In the genomic region with DNA sequence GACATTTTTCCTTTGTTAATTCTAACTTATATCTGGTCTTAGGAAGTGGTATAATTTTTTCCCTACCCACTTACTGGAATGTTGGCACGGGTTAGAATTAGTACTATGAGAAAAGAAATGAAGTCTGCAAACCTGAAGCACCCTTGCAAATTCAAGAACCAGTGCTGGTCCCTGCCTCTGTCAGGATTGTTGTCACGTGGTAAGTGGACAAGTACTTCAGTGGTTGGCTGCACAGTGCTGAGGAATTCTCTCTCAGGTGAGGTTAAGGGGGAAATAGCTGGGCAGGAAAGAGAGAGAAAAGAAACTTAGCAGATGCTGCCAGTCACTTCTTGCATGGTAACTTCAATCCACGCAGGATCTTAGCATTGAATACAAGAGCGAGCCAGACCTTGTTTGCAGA, we compare ENCODE assay signal across 25 mouse cellular contexts. TPM values are rescaled to one million over a fixed set of nuclear protein-coding genes. Genes with fewer than 3 reads are reported as not detected.
DNase-seq lines count a peak whose midpoint lies in the region; ATAC-seq and TF ChIP-seq lines count a peak whose summit lies in the region.
"Had no signal": no experiment of that assay in that cellular context is flagged by ENCODE, and none has a peak within 500 bp of the region (broad histone marks: within the 10 kb centered on the region; RNA-seq: fewer than 3 reads in every experiment).

No protein-coding gene starts in this region.

- H3K4me1 ChIP-seq in lung, postnatal 0 days (ENCODE audit: insufficient read depth, low read depth, low read length) = no peaks in the 10 kb centered on the region
- H3K4me1 ChIP-seq in limb, embryonic 10.5 days = peaks cover 9% of the 10 kb centered on the region

- peak; percentile 13 to 45 for DNase-seq in lung, adult 18-20 months
- no peak for DNase-seq in lung, postnatal 4 days
- DNase-seq in lung, postnatal 0 days (ENCODE audit: low spot score) = peak; percentile 72
- DNase-seq in lung, postnatal 25 days (ENCODE audit: low spot score) = peak; percentile 62
- DNase-seq in limb, embryonic 10.5 days (ENCODE audit: low spot score) = no peak
- DNase-seq in cerebellum, postnatal 4 days (ENCODE audit: low spot score in 2 of 2) = no peak
- DNase-seq in ovary, postnatal 14 days (ENCODE audit: low spot score) = no peak
- DNase-seq: adrenal gland, adult 8-10 months; adrenal gland, postnatal 25 days; cerebellum, adult 11-12 months; cerebellum, adult 8-10 months; cerebellum, postnatal 10 days; cerebellum, postnatal 36 days; forebrain, postnatal 0 days; gastrocnemius, postnatal 25 days; heart, adult 18-20 months; heart, postnatal 10 days; heart, postnatal 36 days had no signal

- no peaks in the 10 kb centered on the region for H3K27me3 ChIP-seq in lung, postnatal 0 days (replicated peaks; ENCODE audit: insufficient read depth, low read length)
- H3K27me3 ChIP-seq in limb, embryonic 10.5 days (ENCODE audit: low read depth, poor library complexity, severe bottlenecking) = no peaks in the 10 kb centered on the region
- H3K27me3 ChIP-seq: heart, embryonic 12.5 days; heart, embryonic 15.5 days; hindbrain, embryonic 13.5 days had no signal

- H3K9ac ChIP-seq in lung, postnatal 0 days (replicated peaks; ENCODE audit: low read depth) = no peak overlapping the region
- H3K9ac ChIP-seq: forebrain, postnatal 0 days; heart, embryonic 12.5 days; heart, embryonic 15.5 days; hindbrain, embryonic 13.5 days had no signal

- no peak overlapping the region; the same call in 1 of the 2 replicates for H3K27ac ChIP-seq in lung, postnatal 0 days (ENCODE audit: low read length)
- H3K27ac ChIP-seq in limb, embryonic 10.5 days = no peak overlapping the region
- H3K27ac ChIP-seq: forebrain, embryonic 10.5 days; heart, embryonic 15.5 days; hindbrain, embryonic 10.5 days; hindbrain, embryonic 13.5 days had no signal

- TF ChIP-seq CTCF in lung, postnatal 0 days (IDR thresholded peaks at IDR 0.05) = no peak

- H3K4me2 ChIP-seq in lung, postnatal 0 days (replicated peaks; ENCODE audit: low read depth, low read length) = no peak overlapping the region
- H3K4me2 ChIP-seq: heart, embryonic 12.5 days; heart, embryonic 15.5 days; hindbrain, embryonic 13.5 days had no signal

- no peak overlapping the region for H3K4me3 ChIP-seq in lung, postnatal 0 days (ENCODE audit: low read depth, low read length)
- H3K4me3 ChIP-seq in limb, embryonic 10.5 days = no peak overlapping the region
- H3K4me3 ChIP-seq: forebrain, embryonic 10.5 days; heart, embryonic 12.5 days; heart, embryonic 15.5 days; hindbrain, embryonic 10.5 days; hindbrain, embryonic 13.5 days had no signal

- 45% methylated on average over 4 of the region's 4 CpGs for WGBS in lung, postnatal 0 days
- WGBS in limb, embryonic 10.5 days = 89% methylated on average over 4 of the region's 4 CpGs

- H3K36me3 ChIP-seq in lung, postnatal 0 days (ENCODE audit: insufficient read depth, low read length) = no peaks in the 10 kb centered on the region
- peaks cover 14% of the 10 kb centered on the region for H3K36me3 ChIP-seq in limb, embryonic 10.5 days
- H3K36me3 ChIP-seq: heart, embryonic 15.5 days had no signal

- H3K9me3 ChIP-seq in lung, postnatal 0 days (ENCODE audit: low read length) = no peaks in the 10 kb centered on the region
- no peaks in the 10 kb centered on the region for H3K9me3 ChIP-seq in limb, embryonic 10.5 days (replicated peaks)
- H3K9me3 ChIP-seq: forebrain, embryonic 10.5 days; heart, embryonic 12.5 days; heart, embryonic 15.5 days; hindbrain, embryonic 10.5 days; hindbrain, embryonic 13.5 days had no signal

- peak; percentile 90 for ATAC-seq in lung, postnatal 0 days
- ATAC-seq: activated CD4-positive, CD25-positive, alpha-beta regulatory T cell, adult 4 months; forebrain, embryonic 14.5 days; forebrain, postnatal 0 days had no signal

- TF ChIP-seq EP300 in lung, postnatal 0 days (IDR thresholded peaks at IDR 0.05) = no peak

RNA-seq across cellular contexts. Expression of a gene that starts 55.7 kb away (rescaled TPM):
- 43.9 and 45.5 TPM in 2 replicates for polyA plus RNA-seq in lung, postnatal 0 days (2015; fragmentation: Nextera tagmentation; extraction: Ambion mirVana)
- polyA plus RNA-seq in limb, embryonic 10.5 days (2016; fragmentation: Nextera tagmentation; extraction: Ambion mirVana) = 50.3 and 50.7 TPM in 2 replicates

Comparison
In these comparisons a context has a peak if more than half of its experiments do, and no peak if none do; other contexts are left out.
1. DNase-seq: peak in lung, adult 18-20 months (2 of 2), lung, postnatal 0 days (single experiment) and lung, postnatal 25 days (single experiment); none in lung, postnatal 4 days (0 of 2), limb, embryonic 10.5 days (single experiment), cerebellum, postnatal 4 days (0 of 2) and ovary, postnatal 14 days (single experiment).